Mouse (Mus musculus) ES-Bruce4 (cell line): ENCODE data around the gene Myh9. TPM values are rescaled to one million over a fixed set of nuclear protein-coding genes. Genes with fewer than 3 reads are reported as not detected.
A peak's percentile ranks its signal among the peaks of the same experiment; 100 is the strongest.
"Not testable (repeated sequence)": the region's sequence is repeated elsewhere in the genome, so short reads cannot be mapped to it uniquely, and the experiment has no call there.

Source experiments
- H3K27ac ChIP-seq: 2 replicates; pipeline ENCODE4 v1.5.1; 2012; ENCODE audit warnings: low read length, inconsistent platforms; ENCODE audit not compliant: insufficient read depth
- H3K27me3 ChIP-seq: 2 replicates; pipeline ENCODE4 v1.6.1; 2012; ENCODE audit warnings: mild to moderate bottlenecking, low read length, inconsistent platforms; ENCODE audit not compliant: control insufficient read depth, poor library complexity, insufficient read depth, severe bottlenecking
- H3K36me3 ChIP-seq: 2 replicates; pipeline ENCODE4 v1.6.1; 2012; ENCODE audit warnings: inconsistent platforms, mild to moderate bottlenecking, low read length, moderate library complexity; ENCODE audit not compliant: control insufficient read depth, poor library complexity, insufficient read depth, severe bottlenecking
- H3K4me1 ChIP-seq: one replicate; pipeline ENCODE4 v1.8.1; 2011; ENCODE audit warnings: low read length; ENCODE audit not compliant: control insufficient read depth, insufficient read depth
- H3K4me3 ChIP-seq: 2 replicates; pipeline ENCODE4 v1.5.1; 2011; ENCODE audit warnings: low read depth, mild to moderate bottlenecking, low read length
- H3K9ac ChIP-seq: 2 replicates; pipeline ENCODE4 v1.6.1; 2012; ENCODE audit warnings: low read depth, mild to moderate bottlenecking, inconsistent platforms; ENCODE audit not compliant: poor library complexity, severe bottlenecking
- H3K9me3 ChIP-seq: replicated peaks from 2 replicates; pipeline ENCODE4 v1.6.1; 2012; ENCODE audit warnings: mild to moderate bottlenecking, low read length, inconsistent platforms; ENCODE audit not compliant: control insufficient read depth, poor library complexity, insufficient read depth, severe bottlenecking
- CTCF ChIP-seq: IDR thresholded peaks from one replicate; pipeline ENCODE4 v1.8.1; 2011; ENCODE audit warnings: low read depth, low read length
- EP300 ChIP-seq: IDR thresholded peaks from 2 replicates; pipeline ENCODE4 v1.6.1; 2011; ENCODE audit warnings: low read depth, low read length; ENCODE audit not compliant: insufficient read depth
- POLR2A ChIP-seq: IDR thresholded peaks from one replicate; pipeline ENCODE4 v1.8.1; 2011; ENCODE audit warnings: low read length; ENCODE audit not compliant: insufficient read depth
- polyA plus RNA-seq: library from polyadenylated mRNA; stranded (reverse); fragments of >200 nt; gene quantifications from 2 replicates; pipeline ENCODE4 v1.2.4, GENCODE M21; 2011; ENCODE audit warnings: low read depth; ENCODE audit not compliant: missing spikeins, insufficient read depth, insufficient read length

The Myh9 gene
- polyA plus RNA-seq, 1 experiment = 601 TPM

GRCm38 (mm10) chr15:77750461-77750860 is 91.5 kb downstream of the Myh9 start:
- Histone ChIP-seq H3K36me3 (no peaks in the 10 kb centered on the region), H3K4me1 (no peaks in the 10 kb centered on the region), H3K27me3 (no peaks in the 10 kb centered on the region), H3K9me3 (no peaks in the 10 kb centered on the region), H3K9ac (no peak overlapping the region), H3K4me3 (no peak overlapping the region), H3K27ac (no peak overlapping the region)
- no peak for TF ChIP-seq EP300
- peak; percentile 69 for TF ChIP-seq CTCF

- no peak overlapping the region for H3K27ac ChIP-seq
- H3K4me1 ChIP-seq = no peaks in the 10 kb centered on the region
- H3K4me3 ChIP-seq = no peak overlapping the region
- TF ChIP-seq CTCF = no peak
- TF ChIP-seq POLR2A = no peak
- TF ChIP-seq EP300 = no peak
- H3K9me3 ChIP-seq = no peaks in the 10 kb centered on the region
- H3K36me3 ChIP-seq = no peaks in the 10 kb centered on the region
- no peak overlapping the region for H3K9ac ChIP-seq
- no peaks in the 10 kb centered on the region for H3K27me3 ChIP-seq
Observed at GRCm38 (mm10) chr15:77749717-77750116, 92.3 kb downstream of the Myh9 start.

DNA sequence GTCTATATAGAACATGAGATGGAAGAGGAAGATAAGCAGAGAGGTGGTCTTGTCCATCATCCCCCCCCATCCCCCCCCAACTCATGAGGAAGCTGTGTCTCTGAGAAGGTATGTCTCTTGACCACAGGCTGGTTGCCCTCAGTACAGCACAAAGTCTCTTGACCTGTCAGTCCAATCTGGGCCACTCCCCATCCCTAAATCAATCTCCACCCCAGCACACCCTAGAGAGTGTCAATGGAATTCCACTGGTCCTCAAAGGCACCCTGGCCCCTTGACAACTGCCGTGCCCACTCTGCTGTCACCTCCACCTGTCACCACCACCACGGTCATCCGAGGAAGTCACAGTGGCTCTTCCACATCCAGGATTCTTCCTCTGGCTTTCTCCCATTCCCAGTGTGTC is 93.6 kb downstream of the Myh9 start:
- TF ChIP-seq CTCF (no peak), EP300 (no peak), POLR2A (no peak)
- Histone ChIP-seq H3K9ac (no peak overlapping the region), H3K4me3 (no peak overlapping the region), H3K27ac (no peak overlapping the region), H3K27me3 (no peaks in the 10 kb centered on the region), H3K36me3 (no peaks in the 10 kb centered on the region), H3K4me1 (no peaks in the 10 kb centered on the region), H3K9me3 (no peaks in the 10 kb centered on the region)

DNA sequence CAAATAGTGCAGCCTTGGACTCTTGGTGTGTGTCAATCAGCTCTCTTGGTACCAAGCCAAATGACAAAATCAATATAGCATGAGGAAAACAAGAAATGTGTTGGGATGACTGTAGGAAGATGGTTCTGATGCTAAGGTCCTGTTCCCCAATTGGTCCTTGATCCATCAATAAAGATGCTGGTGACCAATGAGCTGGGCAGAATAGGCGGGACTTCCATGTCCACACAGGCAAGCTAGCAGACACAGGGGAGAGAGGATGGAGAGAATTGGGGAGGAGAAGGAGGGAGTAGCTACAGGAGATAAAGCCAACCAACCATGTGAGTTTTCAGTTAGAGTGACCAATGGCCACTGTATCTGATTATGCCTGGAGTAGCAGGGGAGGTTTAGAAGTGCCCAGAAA is 95.6 kb downstream of the Myh9 start:
- no peak overlapping the region for H3K27ac ChIP-seq
- no peak overlapping the region for H3K4me3 ChIP-seq
- H3K27me3 ChIP-seq = no peaks in the 10 kb centered on the region
- no peak overlapping the region for H3K9ac ChIP-seq
- TF ChIP-seq EP300 = no peak
- TF ChIP-seq POLR2A = no peak
- TF ChIP-seq CTCF = no peak
- no peaks in the 10 kb centered on the region for H3K9me3 ChIP-seq
- H3K4me1 ChIP-seq = no peaks in the 10 kb centered on the region
- no peaks in the 10 kb centered on the region for H3K36me3 ChIP-seq

GRCm38 (mm10) chr15:77745081-77745480 is 96.9 kb downstream of the Myh9 start:
- H3K27me3 ChIP-seq = no peaks in the 10 kb centered on the region
- no peak for TF ChIP-seq CTCF
- no peak for TF ChIP-seq EP300
- no peaks in the 10 kb centered on the region for H3K36me3 ChIP-seq
- H3K9me3 ChIP-seq = no peaks in the 10 kb centered on the region
- H3K4me1 ChIP-seq = no peaks in the 10 kb centered on the region
- no peak overlapping the region for H3K9ac ChIP-seq
- H3K27ac ChIP-seq = no peak overlapping the region
- no peak overlapping the region for H3K4me3 ChIP-seq

- no peak overlapping the region for H3K4me3 ChIP-seq
- no peaks in the 10 kb centered on the region for H3K9me3 ChIP-seq
- TF ChIP-seq CTCF (no peak), POLR2A (no peak), EP300 (no peak)
- no peak overlapping the region for H3K27ac ChIP-seq
- H3K27me3 ChIP-seq = no peaks in the 10 kb centered on the region
- no peaks in the 10 kb centered on the region for H3K4me1 ChIP-seq
- H3K9ac ChIP-seq = no peak overlapping the region
- H3K36me3 ChIP-seq = no peaks in the 10 kb centered on the region
Observed at GRCm38 (mm10) chr15:77744632-77745031, 97.3 kb downstream of the Myh9 start.

DNA sequence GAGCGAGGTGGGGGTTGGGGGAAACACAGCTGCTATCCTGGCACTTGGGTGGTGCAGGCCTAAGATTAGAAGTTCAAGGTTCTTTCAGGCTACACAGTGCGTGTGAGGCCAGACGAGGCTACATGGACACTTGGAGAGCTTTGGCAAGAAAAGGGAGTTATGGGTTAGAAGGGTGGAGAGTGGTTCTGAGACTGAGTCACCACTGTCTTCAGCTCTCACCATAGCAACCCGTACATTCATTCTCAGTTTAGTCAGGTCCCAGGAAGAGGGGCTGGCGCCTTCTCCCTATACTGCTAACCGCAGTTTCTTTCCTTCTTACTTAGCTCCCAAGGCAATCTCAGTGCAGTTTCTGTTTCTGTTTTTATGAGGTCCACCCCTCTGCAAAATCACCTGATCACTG is 100.4 kb downstream of the Myh9 start:
- H3K9me3 ChIP-seq, H3K36me3 ChIP-seq, H3K4me3 ChIP-seq: not testable (repeated sequence)

More for the DNA sequence above, 100.4 kb downstream of the Myh9 start:
- H3K4me1 ChIP-seq, H3K27me3 ChIP-seq, H3K9ac ChIP-seq, H3K27ac ChIP-seq: not testable (repeated sequence)
